In genomic region chr9:7767526-7767925, GRCm38 (mm10) we compare ENCODE assay signal across 13 mouse cellular contexts. TPM values are rescaled to one million over a fixed set of nuclear protein-coding genes. Genes with fewer than 3 reads are reported as not detected.
DNase-seq lines count a peak whose midpoint lies in the region; ATAC-seq and TF ChIP-seq lines count a peak whose summit lies in the region.
"Had no signal": no experiment of that assay in that cellular context is flagged by ENCODE, and none has a peak within 500 bp of the region (broad histone marks: within the 10 kb centered on the region; RNA-seq: fewer than 3 reads in every experiment).

No protein-coding gene starts in this region.

- no peak for TF ChIP-seq CTCF in left cerebral cortex, adult 2 months (IDR thresholded peaks at IDR 0.05)

- no peak overlapping the region for H3K4me2 ChIP-seq in forebrain, embryonic 14.5 days (ENCODE audit: low read length)
- H3K4me2 ChIP-seq in midbrain, embryonic 15.5 days: no peak overlapping the region

- H3K9ac ChIP-seq in forebrain, embryonic 14.5 days (ENCODE audit: low read length): no peak overlapping the region
- no peak overlapping the region for H3K9ac ChIP-seq in midbrain, embryonic 15.5 days

- H3K4me1 ChIP-seq in megakaryocyte, embryonic 14.5 days: peaks cover 81% of the 10 kb centered on the region
- peaks cover 14% of the 10 kb centered on the region; the same call in 1 of the 2 replicates for H3K4me1 ChIP-seq in forebrain, embryonic 14.5 days (ENCODE audit: control insufficient read depth, insufficient read depth, low read length)
- H3K4me1 ChIP-seq in midbrain, embryonic 15.5 days: peaks cover 18% of the 10 kb centered on the region

- ATAC-seq in megakaryocyte, adult 5-6 weeks (ENCODE audit: poor library complexity, severe bottlenecking): no peak
- peak; percentile 8; the same call in 1 of the 2 replicates for ATAC-seq in forebrain, embryonic 14.5 days
- peak; percentile 34; the same call in 1 of the 2 replicates for ATAC-seq in midbrain, embryonic 15.5 days (replicated peaks)

- no peaks in the 10 kb centered on the region for H3K9me3 ChIP-seq in megakaryocyte, embryonic 14.5 days
- H3K9me3 ChIP-seq in forebrain, embryonic 14.5 days (replicated peaks; ENCODE audit: control insufficient read depth, low read length): no peaks in the 10 kb centered on the region
- no peaks in the 10 kb centered on the region for H3K9me3 ChIP-seq in midbrain, embryonic 15.5 days

- H3K36me3 ChIP-seq in megakaryocyte, embryonic 14.5 days (replicated peaks; ENCODE audit: low read length): peaks cover 66% of the 10 kb centered on the region
- H3K36me3 ChIP-seq in forebrain, embryonic 14.5 days (ENCODE audit: control insufficient read depth, insufficient read depth, low read length): peaks cover 12% of the 10 kb centered on the region
- no peaks in the 10 kb centered on the region for H3K36me3 ChIP-seq in midbrain, embryonic 15.5 days (replicated peaks)

- WGBS in forebrain, embryonic 14.5 days: 28% methylated on average over 2 of the region's 2 CpGs
- 2% methylated on average over 2 of the region's 2 CpGs for WGBS in midbrain, embryonic 15.5 days

- H3K27me3 ChIP-seq in megakaryocyte, embryonic 14.5 days (replicated peaks): no peaks in the 10 kb centered on the region
- H3K27me3 ChIP-seq in forebrain, embryonic 14.5 days (replicated peaks; ENCODE audit: control insufficient read depth, insufficient read depth, low read length): peaks cover 2% of the 10 kb centered on the region; the same call in 1 of the 2 replicates
- peaks cover 7% of the 10 kb centered on the region for H3K27me3 ChIP-seq in midbrain, embryonic 15.5 days (replicated peaks)

- H3K27ac ChIP-seq in forebrain, embryonic 14.5 days (ENCODE audit: low read depth, low read length): peak overlapping the region; percentile 35; the same call in 1 of the 2 replicates
- peak overlapping the region; percentile 12; the same call in 1 of the 2 replicates for H3K27ac ChIP-seq in midbrain, embryonic 15.5 days
- no peak overlapping the region for H3K27ac ChIP-seq in left cerebral cortex, adult 2 months

- H3K4me3 ChIP-seq in megakaryocyte, embryonic 14.5 days (replicated peaks): peak overlapping the region; percentile 69
- no peak overlapping the region for H3K4me3 ChIP-seq in forebrain, embryonic 14.5 days (ENCODE audit: low read depth, low read length)
- no peak overlapping the region for H3K4me3 ChIP-seq in midbrain, embryonic 15.5 days
- H3K4me3 ChIP-seq in left cerebral cortex, adult 2 months: no peak overlapping the region

- DNase-seq in forebrain, embryonic 14.5 days (ENCODE audit: low spot score): peak; percentile 72
- peak; percentile 59 for DNase-seq in thymus, postnatal 4 days
- no peak for DNase-seq in Muller cell, postnatal 12 days (ENCODE audit: inconsistent ontology term)
- DNase-seq in left cerebral cortex, adult 2 months (ENCODE audit: extremely low spot score in 1 of 2, low spot score in 2 of 2): no peak
- DNase-seq: adrenal gland, postnatal 10 days; cerebellum, adult 9-11 months; gastrocnemius, postnatal 14 days; heart, postnatal 4 days; lung, adult 18-20 months; right cerebral cortex, adult 18-20 months had no signal

- intact Hi-C loops in left cerebral cortex, adult 2 months (cut with DNase I): no loop called here

RNA-seq across cellular contexts. Expression of gene Tmem123, which starts 3.7 kb away (rescaled TPM):
- 75.8 and 82.1 TPM in 2 replicates for polyA plus RNA-seq in megakaryocyte, embryonic 14.5 days (2012; ENCODE audit: insufficient read depth, low replicate concordance)
- total RNA-seq in megakaryocyte, adult 5-6 weeks (2015): 113 and 117 TPM in 2 replicates
- 114 and 121 TPM in 2 replicates for total RNA-seq in megakaryocyte, adult 5-6 weeks (2017)
- polyA plus RNA-seq in forebrain, embryonic 14.5 days (2014; fragmentation: Nextera tagmentation; extraction: Ambion mirVana): 40.7 and 43.9 TPM in 2 replicates
- polyA plus RNA-seq in midbrain, embryonic 15.5 days (2015; fragmentation: Nextera tagmentation; extraction: Ambion mirVana): 18.0 and 20.1 TPM in 2 replicates
- total RNA-seq in left cerebral cortex, adult 2 months (2021): 10 to 100 TPM in 1 of 2 experiments, 1 to 10 TPM in 1; 9.3 to 10.9 TPM

Comparison
In these comparisons a context has a peak if more than half of its experiments do, and no peak if none do; other contexts are left out.
1. DNase-seq: peak in forebrain, embryonic 14.5 days (single experiment) and thymus, postnatal 4 days (single experiment); none in Muller cell, postnatal 12 days (single experiment) and left cerebral cortex, adult 2 months (0 of 2).